Mouse (Mus musculus): ENCODE measurements at regions not wholly inside any gene's neighbourhood (a gene's known extent, or its start where the extent isn't known, plus 50 kb on each side); places are given as distances from the start of the nearest gene placed in this dataset.

GRCm38 (mm10) chr2:74964360-74964759 lies 138.8 kb downstream of the Mtx2 start:
- TF ChIP-seq SMC3 (IDR thresholded peaks at IDR 0.05; ENCODE audit: low read depth, low read length) (peak; percentile 98), E2F4 (IDR thresholded peaks at IDR 0.05; ENCODE audit: insufficient replicate concordance, low read depth, low read length) (no peak), CTCF (conservative IDR thresholded peaks at IDR 0.05 in 1 of 2, IDR thresholded peaks at IDR 0.05 in 1 of 2; ENCODE audit: low read depth in 2 of 2, low read length in 2 of 2) (peak; percentile 86 to 94), MAX (IDR thresholded peaks at IDR 0.05; ENCODE audit: low read length) (no peak), EP300 (IDR thresholded peaks at IDR 0.05; ENCODE audit: low read length) (no peak)
